Mouse (Mus musculus): Measurements from ENCODE around the gene Cmtm4. TPM values are rescaled to one million over a fixed set of nuclear protein-coding genes. Genes with fewer than 3 reads are reported as not detected.

Cmtm4 gene
- 2.2 and 2.5 TPM in 2 replicates for polyA plus RNA-seq (2016; fragmentation: Nextera tagmentation; extraction: Ambion mirVana)

GRCm38 (mm10) chr8:104395703-104396357 is at the start of gene Cmtm4:
Gene Cmtm4, minus strand, starts transcription at chr8:104395807.
- H3K36me3 ChIP-seq (replicated peaks) = 0 out of 2 replicates have a peak, but pooled peaks cover 4% of the 10 kb centered on the region
- peak within 1 kb of the TSS; percentile 87 for H3K4me3 ChIP-seq
- peak within 1 kb of the TSS; percentile 92 for H3K27ac ChIP-seq
- DNase-seq (ENCODE audit: extremely low spot score, low spot score) = peak; percentile 66
- WGBS = 3% methylated on average over 36 of the region's 54 CpGs
- peaks cover 28% of the 10 kb centered on the region for H3K4me1 ChIP-seq
- peaks cover 4% of the 10 kb centered on the region; the same call in 1 of the 2 replicates for H3K9me3 ChIP-seq
- no peaks in the 10 kb centered on the region for H3K27me3 ChIP-seq (ENCODE audit: poor library complexity, severe bottlenecking)

DNA sequence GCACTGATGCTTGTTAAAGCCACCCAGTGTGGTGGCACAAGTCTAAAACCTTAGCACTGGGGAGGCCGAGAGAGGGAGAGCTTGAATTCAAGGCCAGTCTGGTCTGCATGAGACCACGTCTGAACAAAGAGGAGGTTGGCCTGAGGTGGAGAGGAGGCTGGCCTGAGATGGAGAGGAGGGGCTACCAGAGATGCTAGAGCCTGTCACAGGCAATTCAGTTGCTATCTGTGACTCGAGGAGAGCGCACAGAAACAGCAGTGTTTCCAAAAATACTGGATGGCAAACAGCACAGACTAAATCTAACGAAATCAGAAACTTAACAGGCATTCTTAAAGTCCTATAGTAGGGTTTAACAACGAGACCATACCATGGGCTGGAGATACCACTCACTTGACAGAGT is 49.6 kb upstream of the Cmtm4 start:
- Histone ChIP-seq H3K4me1 (peaks cover 12% of the 10 kb centered on the region), H3K27ac (no peak overlapping the region), H3K36me3 (replicated peaks) (peaks cover 10% of the 10 kb centered on the region), H3K4me3 (no peak overlapping the region), H3K27me3 (ENCODE audit: poor library complexity, severe bottlenecking) (no peaks in the 10 kb centered on the region), H3K9me3 (no peaks in the 10 kb centered on the region)
- 66% methylated on average over 6 of the region's 6 CpGs for WGBS
- no peak for DNase-seq (ENCODE audit: extremely low spot score, low spot score)

- H3K27me3 ChIP-seq (ENCODE audit: poor library complexity, severe bottlenecking) = no peaks in the 10 kb centered on the region
- H3K36me3 ChIP-seq (replicated peaks) = peaks cover 31% of the 10 kb centered on the region
- H3K4me1 ChIP-seq = peaks cover 12% of the 10 kb centered on the region
- H3K9me3 ChIP-seq = no peaks in the 10 kb centered on the region
- peak; percentile 14 for DNase-seq (ENCODE audit: extremely low spot score, low spot score)
- H3K4me3 ChIP-seq = peak overlapping the region; percentile 76
- H3K27ac ChIP-seq = peak overlapping the region; percentile 99
- WGBS = 63% methylated on average over 7 of the region's 7 CpGs
Measured at GRCm38 (mm10) chr8:104443125-104443679, 47.6 kb upstream of the Cmtm4 start.

DNA sequence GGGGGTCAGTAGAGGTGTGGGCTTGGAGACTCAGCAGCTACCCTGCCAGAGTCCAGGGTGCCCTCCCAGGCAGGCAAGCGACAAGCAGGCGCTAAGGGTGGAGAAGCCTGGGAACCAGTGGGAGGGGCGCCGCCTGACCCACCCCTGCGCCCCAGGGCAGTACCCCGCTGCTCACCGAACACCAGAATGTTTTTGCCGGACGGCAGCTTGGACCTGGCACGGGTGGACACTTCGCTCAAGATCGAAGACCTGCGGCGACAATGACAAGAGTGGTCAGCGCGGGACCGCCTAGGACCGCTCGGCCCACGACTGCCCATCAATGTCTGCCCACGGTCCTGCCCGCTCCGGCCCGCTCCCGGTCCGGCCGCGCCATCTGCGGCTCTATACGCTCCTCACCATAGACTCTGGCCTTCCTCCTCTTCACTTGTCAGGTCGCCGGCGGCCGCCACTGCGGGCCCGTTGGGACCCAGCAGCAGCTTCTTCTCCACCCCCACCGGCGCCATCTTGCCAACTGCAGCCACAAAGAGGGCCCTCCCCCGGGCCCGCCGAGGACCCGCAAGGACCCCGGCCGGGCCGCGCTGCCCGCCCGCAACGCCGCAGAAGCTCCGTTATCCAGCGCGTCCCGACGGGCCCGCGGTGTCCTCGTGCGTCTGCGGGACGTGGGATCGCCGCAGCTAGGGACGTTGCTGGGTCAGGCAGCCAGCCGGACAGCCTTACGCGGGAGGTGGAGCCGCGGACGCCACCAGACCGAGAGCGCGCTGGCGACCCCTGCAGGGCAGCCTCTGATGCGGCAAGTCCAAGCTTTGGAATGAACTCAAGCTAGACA is 46.9 kb upstream of the Cmtm4 start, which contains the start of gene Dync1li2:
Gene Dync1li2, minus strand, starts transcription at position 749 of the 826 bp plus-strand sequence.
- no peaks in the 10 kb centered on the region for H3K27me3 ChIP-seq (ENCODE audit: poor library complexity, severe bottlenecking)
- H3K27ac ChIP-seq = peak within 1 kb of the TSS; percentile 99

DNA sequence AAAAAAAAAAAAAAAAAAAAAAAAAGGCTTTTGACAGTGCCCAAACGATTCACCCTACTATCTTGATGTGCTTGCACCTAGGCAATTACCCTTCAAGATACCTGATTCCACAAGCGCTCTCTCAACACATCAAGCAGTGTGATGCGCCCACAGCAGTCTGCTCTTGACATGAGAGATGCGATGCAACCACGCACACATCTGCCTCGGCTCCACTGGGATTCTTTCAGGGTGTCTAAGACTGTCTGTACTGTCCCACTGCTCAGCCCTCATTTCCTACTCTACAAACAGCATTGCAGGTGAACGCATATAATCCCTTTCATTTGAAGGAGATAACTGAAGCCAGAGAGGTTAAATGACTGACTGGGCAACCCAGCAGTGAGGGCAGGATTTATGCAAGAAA is 46.0 kb upstream of the Cmtm4 start:
- WGBS = 74% methylated on average over 7 of the region's 7 CpGs
- peak overlapping the region; percentile 99 for H3K27ac ChIP-seq

More for the DNA sequence above, 46.9 kb upstream of the Cmtm4 start, which contains the start of gene Dync1li2:
- H3K36me3 ChIP-seq (replicated peaks) = peaks cover 38% of the 10 kb centered on the region
- WGBS = under 1% methylated on average over 75 of the region's 75 CpGs
- H3K4me3 ChIP-seq = peak within 1 kb of the TSS; percentile 76
- peaks cover 12% of the 10 kb centered on the region for H3K4me1 ChIP-seq
- peak; percentile 88 for DNase-seq (ENCODE audit: extremely low spot score, low spot score)
- H3K9me3 ChIP-seq = no peaks in the 10 kb centered on the region

GRCm38 (mm10) chr8:104439461-104439860 is 43.9 kb upstream of the Cmtm4 start:
- 94% methylated on average over 8 of the region's 8 CpGs for WGBS
- H3K36me3 ChIP-seq (replicated peaks) = peaks cover 68% of the 10 kb centered on the region

More for the DNA sequence above, 46.0 kb upstream of the Cmtm4 start:
- no peaks in the 10 kb centered on the region for H3K9me3 ChIP-seq
- peak overlapping the region; percentile 76 for H3K4me3 ChIP-seq
- H3K36me3 ChIP-seq (replicated peaks) = peaks cover 47% of the 10 kb centered on the region
- H3K27me3 ChIP-seq (ENCODE audit: poor library complexity, severe bottlenecking) = no peaks in the 10 kb centered on the region
- peaks cover 12% of the 10 kb centered on the region for H3K4me1 ChIP-seq
- no peak for DNase-seq (ENCODE audit: extremely low spot score, low spot score)

GRCm38 (mm10) chr8:104437494-104438135 is 42.0 kb upstream of the Cmtm4 start:
- H3K27ac ChIP-seq = no peak overlapping the region
- H3K4me3 ChIP-seq = no peak overlapping the region
- H3K9me3 ChIP-seq = no peaks in the 10 kb centered on the region
- WGBS = 93% methylated on average over 13 of the region's 13 CpGs
- DNase-seq (ENCODE audit: extremely low spot score, low spot score) = no peak
- H3K27me3 ChIP-seq (ENCODE audit: poor library complexity, severe bottlenecking) = no peaks in the 10 kb centered on the region
- H3K36me3 ChIP-seq (replicated peaks) = peaks cover 87% of the 10 kb centered on the region
- peaks cover 12% of the 10 kb centered on the region for H3K4me1 ChIP-seq

More at GRCm38 (mm10) chr8:104439461-104439860, 43.9 kb upstream of the Cmtm4 start:
- no peak for DNase-seq (ENCODE audit: extremely low spot score, low spot score)
- Histone ChIP-seq H3K27ac (no peak overlapping the region), H3K4me1 (peaks cover 12% of the 10 kb centered on the region), H3K4me3 (no peak overlapping the region), H3K27me3 (ENCODE audit: poor library complexity, severe bottlenecking) (no peaks in the 10 kb centered on the region), H3K9me3 (no peaks in the 10 kb centered on the region)

GRCm38 (mm10) chr8:104436591-104436990 is 41.0 kb upstream of the Cmtm4 start:
- DNase-seq (ENCODE audit: extremely low spot score, low spot score) = no peak
- Histone ChIP-seq H3K36me3 (replicated peaks) (peaks cover 97% of the 10 kb centered on the region), H3K9me3 (no peaks in the 10 kb centered on the region; the same call in 1 of the 2 replicates), H3K4me3 (no peak overlapping the region), H3K4me1 (peaks cover 9% of the 10 kb centered on the region), H3K27me3 (ENCODE audit: poor library complexity, severe bottlenecking) (no peaks in the 10 kb centered on the region), H3K27ac (no peak overlapping the region)
- 96% methylated on average over 4 of the region's 4 CpGs for WGBS

GRCm38 (mm10) chr8:104436038-104436437 is 40.4 kb upstream of the Cmtm4 start:
- H3K36me3 ChIP-seq (replicated peaks) = peaks cover 100% of the 10 kb centered on the region
- no peak for DNase-seq (ENCODE audit: extremely low spot score, low spot score)

DNA sequence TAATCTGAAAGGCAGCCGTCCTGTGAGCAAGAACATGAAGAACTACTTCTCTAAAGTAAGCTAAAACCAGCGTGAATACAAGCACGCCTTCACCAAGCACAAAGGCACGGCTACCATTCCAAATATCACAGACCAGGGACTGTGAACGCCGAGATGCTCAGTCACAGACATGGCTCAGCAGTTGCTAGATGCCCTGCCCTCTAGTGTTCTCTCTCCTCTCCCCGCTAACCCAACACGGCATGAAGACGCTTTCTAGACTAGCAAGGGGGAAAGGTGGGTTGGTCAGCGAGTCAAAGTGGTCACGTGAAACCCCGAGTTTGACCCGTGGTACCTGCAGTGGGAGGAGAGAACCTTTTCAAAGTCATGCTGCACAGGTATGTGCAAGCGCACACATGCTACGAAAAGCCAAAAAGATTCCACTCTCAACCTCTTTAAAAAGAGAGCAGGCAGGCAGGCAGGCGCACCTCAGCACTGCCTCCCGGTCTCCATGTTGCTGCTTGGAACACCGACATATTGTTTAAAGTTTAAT is 39.3 kb upstream of the Cmtm4 start:
- Histone ChIP-seq H3K4me3 (no peak overlapping the region), H3K9me3 (no peaks in the 10 kb centered on the region; the same call in 1 of the 2 replicates), H3K4me1 (no peaks in the 10 kb centered on the region), H3K36me3 (replicated peaks) (peaks cover 100% of the 10 kb centered on the region), H3K27ac (no peak overlapping the region), H3K27me3 (ENCODE audit: poor library complexity, severe bottlenecking) (no peaks in the 10 kb centered on the region)
- 91% methylated on average over 18 of the region's 18 CpGs for WGBS
- no peak for DNase-seq (ENCODE audit: extremely low spot score, low spot score)

More at GRCm38 (mm10) chr8:104436038-104436437, 40.4 kb upstream of the Cmtm4 start:
- H3K9me3 ChIP-seq = no peaks in the 10 kb centered on the region; the same call in 1 of the 2 replicates
- 93% methylated on average over 12 of the region's 12 CpGs for WGBS
- H3K27me3 ChIP-seq (ENCODE audit: poor library complexity, severe bottlenecking) = no peaks in the 10 kb centered on the region
- no peak overlapping the region for H3K4me3 ChIP-seq
- H3K27ac ChIP-seq = no peak overlapping the region
- H3K4me1 ChIP-seq = peaks cover 4% of the 10 kb centered on the region

- DNase-seq (ENCODE audit: extremely low spot score, low spot score) = no peak
- 86% methylated on average over 4 of the region's 4 CpGs for WGBS
- H3K27ac ChIP-seq = no peak overlapping the region
Measured at GRCm38 (mm10) chr8:104434275-104434674, 38.7 kb upstream of the Cmtm4 start.

More at GRCm38 (mm10) chr8:104434275-104434674, 38.7 kb upstream of the Cmtm4 start:
- H3K4me1 ChIP-seq = no peaks in the 10 kb centered on the region
- H3K4me3 ChIP-seq = no peak overlapping the region
- no peaks in the 10 kb centered on the region; the same call in 1 of the 2 replicates for H3K9me3 ChIP-seq
- peaks cover 100% of the 10 kb centered on the region for H3K36me3 ChIP-seq (replicated peaks)
- no peaks in the 10 kb centered on the region for H3K27me3 ChIP-seq (ENCODE audit: poor library complexity, severe bottlenecking)
